Mouse (Mus musculus) left cerebral cortex, adult 6 months (tissue): ENCODE results near the gene Adrb1. TPM values are rescaled to one million over a fixed set of nuclear protein-coding genes. Genes with fewer than 3 reads are reported as not detected.

Source experiments
- long read RNA-seq, 2 experiments: library from polyadenylated mRNA; unstranded; transcript quantifications; one replicate each; pipeline ENCODE4 v2.0.0; 2019 to 2020
- polyA plus RNA-seq: library from polyadenylated mRNA; unstranded; fragments of <200 nt; fragmentation: Nextera tagmentation; gene quantifications from 2 replicates; pipeline ENCODE4 v1.2.3, GENCODE M21; 2021

Gene Adrb1
- 2.9 and 16.6 TPM in 2 replicates for polyA plus RNA-seq
- long read RNA-seq, experiment 1, transcript Adrb1-201 (1 exons, 2,952 nt): major isoform, 17 of 19 reads
- long read RNA-seq, experiment 1, partial matches to known transcripts: 0 of 19 reads
- long read RNA-seq, experiment 1, other reads (novel, unspliced or antisense): 2 of 19 reads
- long read RNA-seq, experiment 2, partial matches to known transcripts: 0 of 2 reads
- long read RNA-seq, experiment 2, other reads (novel, unspliced or antisense): 0 of 2 reads

GRCm38 (mm10) chr19:56721387-56722211 lies at the start of gene Adrb1:
Adrb1 (plus strand) TSS chr19:56722199.

Other genes with a start within 250 kb of the Adrb1 start
- gene Dclre1a, start 174.0 kb upstream of the Adrb1 start, polyA plus RNA-seq: 6.7 and 7.2 TPM in 2 replicates
- 1.5 and 2.0 TPM in 2 replicates for gene Nhlrc2, start 173.9 kb upstream of the Adrb1 start, polyA plus RNA-seq
- gene Ccdc186, start 100.0 kb downstream of the Adrb1 start, polyA plus RNA-seq: 17.9 and 18.8 TPM in 2 replicates
- 0.05 and 0.08 TPM in 2 replicates for gene Tdrd1, start 104.0 kb downstream of the Adrb1 start, polyA plus RNA-seq
- gene Vwa2, start 152.1 kb downstream of the Adrb1 start, polyA plus RNA-seq: 0.03 TPM in 1 of 2 replicates, not detected in the other